Mouse (Mus musculus) intestine, postnatal 0 days (tissue): Measurements from ENCODE around the gene Pkd2l1. TPM values are rescaled to one million over a fixed set of nuclear protein-coding genes. Genes with fewer than 3 reads are reported as not detected.
A peak's percentile ranks its signal among the peaks of the same experiment; 100 is the strongest.

Source experiments
- ATAC-seq: fragments of 200-750 bp; cut with Nextera tagmentation; 2 replicates; pipeline ENCODE4 v1.8.0; 2017; ENCODE audit warnings: mild to moderate bottlenecking, moderate TSS enrichment, moderate library complexity
- H3K27ac ChIP-seq: fragments of 300-500 bp; sonication (generic); 2 replicates; pipeline ENCODE4 v1.5.1; 2014; ENCODE audit warnings: mild to moderate bottlenecking, low read depth, low read length, moderate library complexity
- H3K27me3 ChIP-seq: fragments of 300-500 bp; sonication (generic); replicated peaks from 2 replicates; pipeline ENCODE4 v1.6.1; 2014; ENCODE audit warnings: low read length, mixed read lengths; ENCODE audit not compliant: control insufficient read depth, insufficient read depth
- H3K36me3 ChIP-seq: fragments of 300-500 bp; sonication (generic); 2 replicates; pipeline ENCODE4 v1.6.1; 2014; ENCODE audit warnings: mild to moderate bottlenecking, moderate library complexity; ENCODE audit not compliant: control insufficient read depth, insufficient read depth
- H3K4me1 ChIP-seq: fragments of 300-500 bp; sonication (generic); replicated peaks from 2 replicates; pipeline ENCODE4 v1.6.1; 2014; ENCODE audit warnings: antibody characterized with exemption, low read length, mixed read lengths; ENCODE audit not compliant: control insufficient read depth, insufficient read depth
- H3K4me2 ChIP-seq: fragments of 300-500 bp; sonication (generic); replicated peaks from 2 replicates; pipeline ENCODE4 v1.6.1; 2014; ENCODE audit warnings: low read depth, mild to moderate bottlenecking, moderate library complexity
- H3K4me3 ChIP-seq: fragments of 300-500 bp; sonication (generic); 2 replicates; pipeline ENCODE4 v1.5.1; 2014; ENCODE audit warnings: low read depth, low read length
- H3K9ac ChIP-seq: fragments of 300-500 bp; sonication (generic); 2 replicates; pipeline ENCODE4 v1.6.1; 2014; ENCODE audit warnings: mild to moderate bottlenecking, low read depth, low read length
- H3K9me3 ChIP-seq: fragments of 300-500 bp; sonication (generic); 2 replicates; pipeline ENCODE4 v1.6.1; 2016; ENCODE audit warnings: mixed run types; ENCODE audit not compliant: control insufficient read depth
- CTCF ChIP-seq: sonication (generic); IDR thresholded peaks from 2 replicates; pipeline ENCODE4 v1.5.1; 2016; ENCODE audit warnings: low read depth, mild to moderate bottlenecking, control low read depth, antibody characterized with exemption, moderate library complexity
- WGBS: fragments of 180-500 bp; shearing (Covaris S2); extraction: QIAGEN DNeasy Blood & Tissue Kit; methylation state at CpG from one replicate; pipeline ENCODE4 v1.1.7; 2014; 5-methylcytosine and 5-hydroxymethylcytosine counted together
- polyA plus RNA-seq: library from polyadenylated mRNA; unstranded; fragments of >200 nt; fragmentation: Nextera tagmentation; extraction: Ambion mirVana; gene quantifications from 2 replicates; pipeline ENCODE4 v1.2.1, GENCODE M21; 2015

Pkd2l1 gene
- polyA plus RNA-seq, 1 experiment from 2014 or later, result not detected

DNA sequence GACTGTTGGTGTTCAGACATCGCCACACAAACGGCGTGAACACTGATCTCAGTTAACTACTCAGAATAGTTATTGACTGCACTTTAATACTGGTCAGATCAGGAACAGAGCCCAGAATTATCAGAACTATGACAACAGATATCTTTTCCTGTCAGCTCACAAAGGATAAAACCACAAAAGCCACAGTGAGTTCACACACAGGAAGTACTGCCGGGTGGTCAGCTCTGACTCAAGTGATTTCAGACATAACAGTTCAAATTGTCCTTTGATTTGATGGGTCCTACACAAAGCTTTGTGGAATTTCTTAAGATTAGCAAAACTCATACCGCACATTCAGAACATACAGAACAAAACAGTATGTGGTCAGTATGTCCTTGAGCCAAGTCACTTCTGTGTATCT is 33.5 kb upstream of the Pkd2l1 start:
- H3K9me3 ChIP-seq, result no peaks in the 10 kb centered on the region
- no peaks in the 10 kb centered on the region for H3K27me3 ChIP-seq
- 81% methylated on average over 5 of the region's 5 CpGs for WGBS
- ATAC-seq, result no peak
- H3K4me2 ChIP-seq, result no peak overlapping the region
- no peak overlapping the region for H3K27ac ChIP-seq
- H3K4me1 ChIP-seq, result no peaks in the 10 kb centered on the region
- H3K36me3 ChIP-seq, result no peaks in the 10 kb centered on the region
- no peak overlapping the region for H3K4me3 ChIP-seq
- no peak overlapping the region for H3K9ac ChIP-seq
- TF ChIP-seq CTCF, result no peak

DNA sequence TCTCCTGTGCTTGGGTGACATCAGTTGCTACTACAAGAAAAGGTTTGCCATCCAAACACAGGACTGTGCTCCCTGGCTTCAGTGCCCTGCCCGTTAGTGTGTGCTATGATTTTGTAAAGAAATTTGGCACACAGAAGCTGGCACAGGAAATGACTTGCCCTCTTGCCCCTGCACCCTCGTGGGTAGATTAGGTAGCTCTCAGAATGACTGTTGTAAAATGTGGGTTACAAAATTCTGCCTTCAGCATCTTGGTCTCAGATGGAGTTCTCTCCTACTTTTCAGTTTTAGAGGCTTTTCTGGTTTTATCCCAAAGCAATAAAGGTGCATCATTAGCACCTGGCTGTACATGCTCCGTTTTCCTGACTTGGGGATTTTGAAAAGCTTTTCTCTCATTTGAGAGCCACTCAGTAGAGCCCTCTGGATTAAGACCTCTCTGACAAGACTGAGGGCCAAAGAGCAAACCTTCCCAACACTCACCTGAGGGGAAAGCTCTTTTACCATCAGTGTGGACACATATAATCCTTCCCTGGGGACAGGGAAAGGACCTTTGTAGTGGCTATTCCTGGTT is 25.8 kb upstream of the Pkd2l1 start:
- no peaks in the 10 kb centered on the region for H3K27me3 ChIP-seq
- H3K9me3 ChIP-seq, result no peaks in the 10 kb centered on the region
- H3K27ac ChIP-seq, result no peak overlapping the region
- H3K4me3 ChIP-seq, result no peak overlapping the region
- no peak overlapping the region for H3K9ac ChIP-seq
- TF ChIP-seq CTCF, result no peak
- H3K4me2 ChIP-seq, result no peak overlapping the region
- H3K4me1 ChIP-seq, result no peaks in the 10 kb centered on the region
- ATAC-seq, result no peak
- H3K36me3 ChIP-seq, result no peaks in the 10 kb centered on the region
- WGBS, result 56% methylated on average over 3 of the region's 3 CpGs

DNA sequence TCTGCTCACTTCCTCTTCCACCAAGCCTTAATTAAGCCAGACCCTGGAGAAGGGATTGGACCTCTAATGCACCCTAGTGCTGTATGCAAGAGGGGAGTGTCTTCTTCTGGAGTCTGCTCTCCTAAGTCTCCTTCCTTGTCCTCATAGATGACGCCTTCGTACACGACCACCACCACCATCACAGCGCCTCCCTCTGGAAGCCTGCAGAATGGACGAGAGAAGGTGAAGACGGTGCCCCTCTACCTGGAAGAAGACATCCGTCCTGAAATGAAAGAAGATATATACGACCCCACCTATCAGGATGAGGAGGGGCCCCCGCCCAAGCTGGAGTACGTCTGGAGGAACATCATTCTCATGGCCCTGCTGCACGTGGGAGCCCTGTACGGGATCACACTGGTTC is 23.0 kb upstream of the Pkd2l1 start:
- no peak overlapping the region for H3K27ac ChIP-seq
- 69% methylated on average over 12 of the region's 12 CpGs for WGBS
- no peak for ATAC-seq

DNA sequence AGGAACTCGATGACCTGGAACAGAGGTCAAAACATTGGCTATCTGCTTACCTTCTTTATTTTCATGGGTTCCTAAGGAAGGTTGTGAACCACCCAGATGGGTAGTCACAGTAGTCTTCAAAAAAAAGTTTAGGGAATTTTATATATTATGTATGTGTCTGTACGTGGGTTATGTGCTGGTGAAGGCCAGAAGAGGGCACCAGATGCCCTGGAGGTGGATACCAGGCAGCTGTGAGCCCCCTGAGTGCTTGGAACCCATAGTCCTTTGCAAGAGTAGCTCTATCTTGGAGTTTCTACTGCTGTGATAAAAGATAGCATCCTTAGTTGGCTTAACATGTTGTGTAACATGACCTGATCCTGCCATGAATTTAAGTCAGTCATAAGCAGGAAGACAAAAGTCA is 14.8 kb upstream of the Pkd2l1 start:
- Histone ChIP-seq H3K27me3 (no peaks in the 10 kb centered on the region), H3K4me3 (no peak overlapping the region), H3K27ac (no peak overlapping the region), H3K4me2 (no peak overlapping the region), H3K4me1 (no peaks in the 10 kb centered on the region), H3K9me3 (no peaks in the 10 kb centered on the region), H3K9ac (no peak overlapping the region), H3K36me3 (no peaks in the 10 kb centered on the region)
- 71% methylated on average over 2 of the region's 2 CpGs for WGBS
- ATAC-seq, result no peak
- TF ChIP-seq CTCF, result peak; percentile 37

More for the DNA sequence above, 23.0 kb upstream of the Pkd2l1 start:
- no peak overlapping the region for H3K4me2 ChIP-seq
- H3K4me3 ChIP-seq, result no peak overlapping the region
- H3K4me1 ChIP-seq, result no peaks in the 10 kb centered on the region
- no peaks in the 10 kb centered on the region for H3K36me3 ChIP-seq
- H3K9ac ChIP-seq, result no peak overlapping the region
- TF ChIP-seq CTCF, result no peak
- H3K9me3 ChIP-seq, result no peaks in the 10 kb centered on the region
- H3K27me3 ChIP-seq, result no peaks in the 10 kb centered on the region

DNA sequence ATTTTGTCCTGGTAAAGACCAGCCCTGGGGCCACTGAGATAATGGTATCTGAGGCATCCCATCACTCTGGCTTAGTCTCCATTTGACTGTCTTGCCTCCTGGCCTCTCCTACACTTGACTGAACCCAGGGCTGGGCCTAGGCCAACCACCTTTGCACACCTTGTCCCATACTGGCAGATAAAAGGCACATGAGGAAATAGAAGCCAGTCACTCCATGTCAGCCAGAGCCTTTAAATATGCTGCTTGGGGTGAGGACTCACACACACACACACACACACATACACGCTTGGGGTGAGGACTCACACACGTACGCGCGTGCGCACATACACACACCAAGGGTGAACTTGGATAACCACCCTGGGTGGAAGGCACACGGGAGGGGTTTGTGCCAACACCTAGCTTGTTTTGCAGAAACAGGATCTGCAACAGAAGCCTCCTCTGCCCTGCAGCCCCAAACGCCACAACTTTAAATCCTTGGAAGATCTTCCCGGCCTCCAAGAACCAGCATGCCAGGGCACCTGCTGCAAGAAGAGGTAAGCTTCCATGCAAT is 10.8 kb upstream of the Pkd2l1 start, which contains the start of gene Scd3:
Gene Scd3 (plus strand): TSS at position 255 of the 550 bp plus-strand sequence.
- no peaks in the 10 kb centered on the region for H3K27me3 ChIP-seq
- no peak within 1 kb of the TSS for H3K4me3 ChIP-seq
- H3K9ac ChIP-seq, result no peak within 1 kb of the TSS
- no peak for TF ChIP-seq CTCF
- no peak within 1 kb of the TSS for H3K4me2 ChIP-seq
- no peaks in the 10 kb centered on the region for H3K4me1 ChIP-seq
- WGBS, result 95% methylated on average over 9 of the region's 9 CpGs
- no peak within 1 kb of the TSS for H3K27ac ChIP-seq
- no peaks in the 10 kb centered on the region for H3K36me3 ChIP-seq
- no peak for ATAC-seq
- no peaks in the 10 kb centered on the region for H3K9me3 ChIP-seq

DNA sequence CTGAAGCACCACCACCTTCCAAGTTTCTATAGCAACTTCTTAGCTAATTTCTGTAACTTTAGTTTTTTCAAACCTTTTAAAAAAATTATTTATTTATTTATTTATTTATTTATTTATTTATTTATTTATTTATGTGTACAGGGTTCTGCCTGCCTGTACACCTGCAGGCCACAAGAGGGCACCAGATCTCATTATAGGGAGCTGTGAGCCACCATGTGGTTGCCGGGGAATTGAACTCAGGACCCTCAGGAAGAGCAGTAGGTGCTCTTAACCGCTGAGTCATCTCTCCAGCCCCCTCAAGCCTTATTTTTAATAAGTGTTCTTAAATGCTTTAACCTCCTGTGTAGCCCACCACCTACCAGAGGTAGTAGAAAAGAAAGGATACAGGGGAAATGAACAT is 6.7 kb upstream of the Pkd2l1 start:
- Histone ChIP-seq H3K36me3 (no peaks in the 10 kb centered on the region), H3K4me1 (no peaks in the 10 kb centered on the region), H3K4me3 (no peak overlapping the region), H3K9ac (no peak overlapping the region), H3K4me2 (no peak overlapping the region), H3K27me3 (no peaks in the 10 kb centered on the region), H3K27ac (no peak overlapping the region), H3K9me3 (no peaks in the 10 kb centered on the region)
- peak; percentile 56 for TF ChIP-seq CTCF
- 80% methylated on average over 2 of the region's 2 CpGs for WGBS
- ATAC-seq, result no peak
